ENCODE assay signal across 19 mouse cellular contexts in the genomic region with DNA sequence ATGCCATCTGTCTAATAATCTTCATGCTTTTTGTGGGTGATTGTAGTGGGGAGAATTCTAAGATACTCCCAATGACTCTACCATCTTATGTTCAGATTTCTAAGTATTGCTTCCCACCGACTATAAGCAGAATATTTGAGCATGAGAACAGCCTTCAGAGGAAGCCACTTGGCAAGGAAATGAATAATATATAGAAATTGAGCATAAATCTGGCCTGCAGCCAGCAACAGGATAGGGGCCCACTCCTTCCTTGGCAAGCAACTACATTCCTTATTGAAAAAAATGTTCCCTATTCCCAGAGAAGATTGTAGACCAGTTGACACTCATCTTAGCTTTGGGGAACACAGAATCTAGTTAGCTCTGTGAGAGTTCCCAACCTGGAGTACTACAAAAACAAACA.
DNase-seq lines count a peak whose midpoint lies in the region; ATAC-seq and TF ChIP-seq lines count a peak whose summit lies in the region.
"Had no signal": no experiment of that assay in that cellular context is flagged by ENCODE, and none has a peak within 500 bp of the region (broad histone marks: within the 10 kb centered on the region; RNA-seq: fewer than 3 reads in every experiment).

No protein-coding gene starts in this region.

- H3K27me3 ChIP-seq in stomach, embryonic 14.5 days (ENCODE audit: control insufficient read depth, insufficient read depth, low read length): no peaks in the 10 kb centered on the region
- H3K27me3 ChIP-seq in stomach, postnatal 0 days (ENCODE audit: control insufficient read depth, insufficient read depth, low read length): no peaks in the 10 kb centered on the region
- H3K27me3 ChIP-seq in hindbrain, embryonic 11.5 days (ENCODE audit: control insufficient read depth, insufficient read depth, low read length): no peaks in the 10 kb centered on the region
- H3K27me3 ChIP-seq: limb, embryonic 13.5 days; stomach, embryonic 15.5 days had no signal

- H3K36me3 ChIP-seq in stomach, embryonic 14.5 days (ENCODE audit: control insufficient read depth, insufficient read depth, low read length): no peaks in the 10 kb centered on the region
- no peaks in the 10 kb centered on the region for H3K36me3 ChIP-seq in stomach, postnatal 0 days (ENCODE audit: control insufficient read depth, insufficient read depth, low read length)
- no peaks in the 10 kb centered on the region for H3K36me3 ChIP-seq in hindbrain, embryonic 11.5 days (ENCODE audit: control insufficient read depth, insufficient read depth, low read length)
- H3K36me3 ChIP-seq: forebrain, embryonic 10.5 days; limb, embryonic 13.5 days; midbrain, embryonic 10.5 days; stomach, embryonic 15.5 days had no signal

- no peak for TF ChIP-seq CTCF in stomach, postnatal 0 days (IDR thresholded peaks at IDR 0.05; ENCODE audit: low read depth)
- TF ChIP-seq CTCF in gastrocnemius, adult 2 months (IDR thresholded peaks at IDR 0.05): no peak

- no peaks in the 10 kb centered on the region for H3K9me3 ChIP-seq in stomach, embryonic 14.5 days (ENCODE audit: control insufficient read depth, low read depth, low read length)
- no peaks in the 10 kb centered on the region for H3K9me3 ChIP-seq in stomach, postnatal 0 days (ENCODE audit: control insufficient read depth, low read length)
- H3K9me3 ChIP-seq in hindbrain, embryonic 11.5 days (ENCODE audit: control insufficient read depth, low read length): no peaks in the 10 kb centered on the region
- H3K9me3 ChIP-seq: forebrain, embryonic 10.5 days; limb, embryonic 13.5 days; midbrain, embryonic 10.5 days; stomach, embryonic 15.5 days had no signal

- no peak overlapping the region for H3K4me3 ChIP-seq in stomach, embryonic 14.5 days (ENCODE audit: low read depth, low read length)
- H3K4me3 ChIP-seq in stomach, postnatal 0 days (ENCODE audit: low read depth, low read length): no peak overlapping the region
- no peak overlapping the region for H3K4me3 ChIP-seq in hindbrain, embryonic 11.5 days (ENCODE audit: low read depth, low read length)
- no peak overlapping the region for H3K4me3 ChIP-seq in gastrocnemius, adult 2 months
- H3K4me3 ChIP-seq: forebrain, embryonic 10.5 days; limb, embryonic 13.5 days; midbrain, embryonic 10.5 days; myocyte; stomach, embryonic 15.5 days had no signal

- no peak overlapping the region for H3K9ac ChIP-seq in stomach, embryonic 14.5 days (replicated peaks; ENCODE audit: low read depth, low read length)
- no peak overlapping the region for H3K9ac ChIP-seq in stomach, postnatal 0 days (ENCODE audit: low read length)
- H3K9ac ChIP-seq in hindbrain, embryonic 11.5 days (ENCODE audit: low read depth, low read length): no peak overlapping the region
- H3K9ac ChIP-seq: limb, embryonic 13.5 days; stomach, embryonic 15.5 days had no signal

- 0 out of 2 replicates have a peak overlapping the region, but pooled peaks have one; percentile 48 for H3K27ac ChIP-seq in stomach, embryonic 14.5 days (ENCODE audit: low read length)
- no peak overlapping the region for H3K27ac ChIP-seq in stomach, postnatal 0 days (replicated peaks)
- H3K27ac ChIP-seq in hindbrain, embryonic 11.5 days (ENCODE audit: low read depth, low read length): no peak overlapping the region
- no peak overlapping the region for H3K27ac ChIP-seq in gastrocnemius, adult 2 months
- H3K27ac ChIP-seq: forebrain, embryonic 10.5 days; hindbrain, postnatal 0 days; limb, embryonic 13.5 days; midbrain, embryonic 10.5 days; stomach, embryonic 15.5 days had no signal

- peak; percentile 71 for ATAC-seq in frontal cortex, adult (ENCODE audit: low TSS enrichment)
- no peak; the same call in 1 of the 2 replicates for ATAC-seq in stomach, embryonic 14.5 days (ENCODE audit: insufficient number of reproducible peaks, insufficient read depth, low FRiP score, low read depth)
- ATAC-seq in stomach, postnatal 0 days (ENCODE audit: low FRiP score, low TSS enrichment): no peak
- no peak for ATAC-seq in hindbrain, embryonic 11.5 days (ENCODE audit: low FRiP score)
- ATAC-seq: hindbrain, postnatal 0 days had no signal

- DNase-seq in frontal cortex, postnatal 25 days (ENCODE audit: low spot score in 2 of 2): no peak
- no peak for DNase-seq in stomach, postnatal 0 days (ENCODE audit: low spot score)
- DNase-seq in right cerebral cortex, adult 18-20 months: peak; percentile 47
- no peak for DNase-seq in hindbrain, embryonic 11.5 days (ENCODE audit: low spot score)
- DNase-seq in gastrocnemius, adult 2 months: no peak
- DNase-seq: adrenal gland, adult 8-10 months; cerebellum, postnatal 14 days; heart, adult 18-20 months; heart, postnatal 10 days; kidney, postnatal 10 days; lung, adult 2 months had no signal

- intact Hi-C loops in gastrocnemius, adult 2 months (cut with DNase I): no loop called here

- no peak overlapping the region for H3K4me2 ChIP-seq in stomach, embryonic 14.5 days (replicated peaks; ENCODE audit: low read depth, low read length)
- H3K4me2 ChIP-seq in stomach, postnatal 0 days (replicated peaks; ENCODE audit: low read depth): no peak overlapping the region
- no peak overlapping the region for H3K4me2 ChIP-seq in hindbrain, embryonic 11.5 days (replicated peaks; ENCODE audit: low read depth, low read length)
- H3K4me2 ChIP-seq: limb, embryonic 13.5 days; stomach, embryonic 15.5 days had no signal

- H3K4me1 ChIP-seq in stomach, embryonic 14.5 days (ENCODE audit: control insufficient read depth, insufficient read depth, low read length): no peaks in the 10 kb centered on the region; the same call in 1 of the 2 replicates
- no peaks in the 10 kb centered on the region for H3K4me1 ChIP-seq in stomach, postnatal 0 days (replicated peaks; ENCODE audit: control insufficient read depth, insufficient read depth)
- H3K4me1 ChIP-seq in hindbrain, embryonic 11.5 days (replicated peaks; ENCODE audit: control insufficient read depth, insufficient read depth, low read length): no peaks in the 10 kb centered on the region
- H3K4me1 ChIP-seq: forebrain, embryonic 10.5 days; limb, embryonic 13.5 days; midbrain, embryonic 10.5 days; stomach, embryonic 15.5 days had no signal

- TF ChIP-seq EP300 in stomach, postnatal 0 days (optimal IDR thresholded peaks at IDR 0.05): no peak

- WGBS in stomach, embryonic 14.5 days: 28% methylated on average over 1 of the region's 1 CpGs
- WGBS in stomach, postnatal 0 days: 8% methylated on average over 1 of the region's 1 CpGs
- 97% methylated on average over 1 of the region's 1 CpGs for WGBS in hindbrain, embryonic 11.5 days
